Mouse (Mus musculus) frontal cortex, postnatal 10 days (tissue): ENCODE measurements around the gene Dyrk3.
"Not testable (repeated sequence)": the region's sequence is repeated elsewhere in the genome, so short reads cannot be mapped to it uniquely, and the experiment has no call there.

Experiments used
- DNase-seq, 2 experiments: peaks; one replicate each; pipeline ENCODE4 v3.0.0; 2022; ENCODE audit warnings: low spot score in 2 of 2, mixed read lengths in 1 of 2

Dyrk3 gene

DNA sequence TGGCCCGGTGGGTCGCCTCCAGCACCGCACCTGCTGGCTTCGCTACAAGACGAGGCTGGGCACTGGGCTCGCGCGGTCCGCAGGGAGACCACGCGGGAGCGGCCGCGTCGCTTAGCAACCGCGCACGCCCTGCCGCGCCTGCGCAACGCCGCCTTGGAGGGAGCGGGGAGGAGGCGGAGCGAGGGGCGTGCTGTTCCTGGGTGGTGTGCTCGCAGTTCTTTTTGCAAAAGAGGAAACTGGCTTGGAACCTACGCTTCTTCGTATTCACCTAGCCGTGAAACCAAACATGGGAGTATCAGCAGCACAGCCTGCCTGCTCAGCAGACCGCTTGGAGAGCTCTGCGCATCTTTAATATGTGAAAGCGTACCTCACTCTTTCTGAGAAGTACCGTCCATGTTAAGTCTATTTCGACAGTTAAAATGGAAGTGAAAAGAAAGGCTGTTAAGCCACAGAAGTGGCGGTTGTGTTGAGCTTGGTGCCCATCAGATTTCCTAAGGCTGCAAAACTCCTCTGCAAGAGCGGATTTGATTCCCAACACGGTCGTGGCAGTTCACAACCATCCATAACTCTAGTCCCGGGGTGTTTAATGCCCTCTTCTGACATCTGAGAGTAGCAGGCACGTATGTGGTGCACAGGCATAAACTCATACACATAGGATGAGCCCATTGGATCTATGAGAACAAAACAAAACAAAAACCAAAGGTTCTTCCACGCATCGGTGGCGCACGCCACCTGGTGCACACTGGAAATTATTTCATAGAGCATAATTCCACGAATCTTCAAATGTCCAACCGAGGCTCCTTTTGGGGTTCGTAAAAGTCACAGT lies at the start of gene Dyrk3:
Gene Dyrk3 (minus strand): TSS at position 150 of the 826 bp plus-strand sequence.
- DNase-seq: peak; percentile 83 to 90

- DNase-seq: no peak
Measured at GRCm38 (mm10) chr1:131187856-131188255, 49.7 kb upstream of the Dyrk3 start.

- no peak for DNase-seq
Measured at GRCm38 (mm10) chr1:131186995-131187394, 48.9 kb upstream of the Dyrk3 start.

DNA sequence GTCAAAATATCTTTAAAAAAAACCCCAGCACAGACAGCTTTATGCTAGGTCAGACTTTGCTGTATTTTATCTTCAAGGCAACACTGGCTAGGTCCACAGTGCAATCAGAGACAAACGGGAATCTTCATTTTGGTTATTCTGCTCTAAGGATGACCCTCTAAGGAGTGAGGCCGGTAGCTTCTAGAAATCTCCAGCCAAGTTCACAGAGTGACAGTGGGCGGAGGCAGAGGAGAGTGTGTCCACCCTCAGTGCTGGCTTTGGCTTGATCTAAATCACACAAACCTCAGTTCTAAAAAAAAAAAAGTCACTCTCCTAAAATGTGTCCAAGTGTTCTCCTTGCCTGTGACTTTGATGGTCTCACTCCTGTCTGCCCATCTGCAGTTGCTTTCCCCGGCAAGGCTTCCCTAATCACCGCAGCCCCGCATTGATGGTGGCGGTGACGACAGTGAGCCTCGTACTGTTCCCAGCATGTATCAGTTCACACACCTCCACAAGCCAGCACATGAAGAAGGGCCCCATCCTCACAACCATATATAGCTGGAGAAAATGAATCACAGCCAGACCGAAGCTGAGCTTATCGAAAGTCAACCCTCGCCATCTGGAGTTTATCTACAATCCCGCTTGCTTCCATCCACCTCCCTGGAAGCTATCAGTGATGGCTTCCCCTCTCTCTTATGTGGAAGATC lies 47.8 kb upstream of the Dyrk3 start:
- no peak for DNase-seq

GRCm38 (mm10) chr1:131184956-131185660 lies 47.0 kb upstream of the Dyrk3 start:
- DNase-seq: no peak

- DNase-seq: no peak
Measured at GRCm38 (mm10) chr1:131184253-131184955, 46.3 kb upstream of the Dyrk3 start.

GRCm38 (mm10) chr1:131183201-131183600 lies 45.1 kb upstream of the Dyrk3 start:
- DNase-seq: no peak

GRCm38 (mm10) chr1:131181642-131182527 lies 43.7 kb upstream of the Dyrk3 start:
- peak; percentile 52 to 76 for DNase-seq

- no peak for DNase-seq
Measured at GRCm38 (mm10) chr1:131180386-131180785, 42.2 kb upstream of the Dyrk3 start.

- no peak for DNase-seq
Measured at GRCm38 (mm10) chr1:131178083-131178482, 39.9 kb upstream of the Dyrk3 start.

- DNase-seq: no peak
Measured at GRCm38 (mm10) chr1:131177249-131177648, 39.1 kb upstream of the Dyrk3 start.

- no peak for DNase-seq
Measured at GRCm38 (mm10) chr1:131175819-131176218, 37.7 kb upstream of the Dyrk3 start.

DNA sequence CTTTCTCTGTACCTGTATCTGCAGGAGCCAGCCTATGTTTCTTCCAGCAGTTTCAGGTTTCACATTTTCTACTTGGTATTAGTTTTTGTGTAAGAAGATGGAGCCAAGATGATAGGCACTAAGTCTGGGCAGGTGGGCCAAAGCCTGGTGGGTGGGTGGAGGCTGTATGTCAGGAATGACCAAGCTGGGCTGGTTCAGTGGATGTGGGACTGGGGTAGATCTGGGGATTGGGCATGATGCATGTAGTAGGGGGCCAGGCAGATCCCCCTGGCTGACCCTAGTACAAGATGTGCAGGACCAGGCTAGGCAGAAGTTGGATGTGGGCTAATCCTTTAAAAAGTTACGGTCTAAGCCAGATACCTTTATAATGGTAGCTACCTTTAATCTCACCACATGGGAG lies 37.0 kb upstream of the Dyrk3 start:
- no peak for DNase-seq

DNA sequence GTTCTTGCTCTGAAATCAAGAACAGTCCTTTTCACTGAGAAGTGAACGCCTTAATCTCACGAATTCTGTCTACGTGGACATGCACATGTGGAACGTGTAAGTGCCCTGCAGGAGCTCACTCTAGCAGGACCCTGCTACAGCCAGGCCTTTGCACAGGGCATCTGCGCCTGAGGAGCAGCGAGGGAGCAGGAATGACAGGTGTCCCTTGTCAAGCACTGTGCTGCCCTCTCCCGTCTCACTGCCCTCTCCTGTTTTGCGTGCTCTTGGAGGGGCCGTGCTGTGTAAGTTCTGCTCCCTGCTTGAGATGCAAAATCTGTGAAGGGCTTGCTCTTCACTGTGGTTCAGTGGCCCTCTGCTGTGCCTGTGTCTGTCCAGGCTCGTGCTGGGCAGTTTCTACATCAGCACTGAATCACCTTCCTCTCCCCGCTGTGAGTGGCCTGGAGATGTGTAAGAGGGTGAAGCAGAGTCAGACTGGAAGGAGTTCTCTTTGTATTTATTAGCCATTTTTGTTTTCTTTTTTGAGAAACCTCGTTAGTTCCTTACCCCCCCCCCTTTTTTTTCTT lies 36.2 kb upstream of the Dyrk3 start:
- DNase-seq: no peak

GRCm38 (mm10) chr1:131173809-131174208 lies 35.7 kb upstream of the Dyrk3 start:
- no peak for DNase-seq

GRCm38 (mm10) chr1:131173001-131173400 lies 34.9 kb upstream of the Dyrk3 start:
- no peak for DNase-seq

DNA sequence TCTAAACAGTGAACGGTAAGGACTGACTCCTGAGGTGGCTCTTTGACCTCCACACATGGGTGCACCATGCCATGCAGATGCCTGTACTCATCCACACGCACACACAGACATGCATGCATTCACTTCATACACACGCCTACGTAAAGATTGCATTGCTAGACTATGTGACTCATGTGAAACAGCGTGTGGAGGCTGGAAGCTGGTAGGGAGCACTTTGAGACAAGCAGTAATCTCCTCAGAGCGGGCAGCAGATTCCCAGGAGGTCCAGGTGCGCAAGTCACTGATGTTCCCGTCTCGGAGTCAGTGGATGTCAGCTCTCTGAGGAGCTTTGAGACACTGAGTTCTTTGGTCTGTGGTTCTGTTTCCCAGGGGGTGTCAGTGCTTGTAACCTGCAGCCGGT lies 29.5 kb upstream of the Dyrk3 start:
- no peak for DNase-seq

- no peak for DNase-seq
Measured at GRCm38 (mm10) chr1:131164427-131164826, 26.3 kb upstream of the Dyrk3 start.

- no peak for DNase-seq
Measured at GRCm38 (mm10) chr1:131161091-131161490, 23.0 kb upstream of the Dyrk3 start.

DNA sequence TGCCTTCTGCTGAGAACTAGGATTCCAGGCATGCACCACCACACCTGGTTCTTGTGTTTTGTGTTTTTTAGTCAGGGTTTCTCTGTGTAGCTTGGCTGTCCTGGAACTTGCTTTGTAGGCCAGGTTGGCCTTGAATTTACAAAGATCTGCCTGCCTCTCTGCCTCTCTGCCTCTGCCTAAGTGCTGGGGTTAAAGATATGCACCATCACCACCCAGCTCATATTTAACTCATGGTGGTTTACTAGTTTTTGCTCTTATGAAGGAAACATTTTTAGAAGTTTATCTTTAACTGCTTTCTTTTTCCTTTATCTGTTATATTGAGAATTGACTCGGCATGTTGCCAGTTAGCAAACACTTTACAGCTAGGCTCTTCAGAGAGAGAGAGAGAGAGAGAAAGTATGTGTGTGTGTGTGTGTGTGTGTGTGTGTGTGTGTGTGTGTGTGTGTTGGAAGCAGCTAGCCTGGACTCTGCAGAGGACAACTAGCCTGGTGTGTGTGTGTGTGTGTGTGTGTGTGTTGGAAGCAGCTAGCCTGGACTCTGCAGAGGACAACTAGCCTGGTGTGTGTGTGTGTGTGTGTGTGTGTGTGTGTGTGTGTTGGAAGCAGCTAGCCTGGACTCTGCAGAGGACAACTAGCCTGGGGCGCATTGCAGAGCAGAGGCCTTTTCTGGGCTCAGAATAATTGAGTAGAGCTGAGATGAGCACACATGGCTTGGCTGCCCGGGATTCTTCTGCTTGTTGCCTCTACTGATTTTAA lies 21.6 kb upstream of the Dyrk3 start:
- not testable (repeated sequence) for DNase-seq
